Mouse (Mus musculus): ENCODE measurements around the gene Il2rb.

DNA sequence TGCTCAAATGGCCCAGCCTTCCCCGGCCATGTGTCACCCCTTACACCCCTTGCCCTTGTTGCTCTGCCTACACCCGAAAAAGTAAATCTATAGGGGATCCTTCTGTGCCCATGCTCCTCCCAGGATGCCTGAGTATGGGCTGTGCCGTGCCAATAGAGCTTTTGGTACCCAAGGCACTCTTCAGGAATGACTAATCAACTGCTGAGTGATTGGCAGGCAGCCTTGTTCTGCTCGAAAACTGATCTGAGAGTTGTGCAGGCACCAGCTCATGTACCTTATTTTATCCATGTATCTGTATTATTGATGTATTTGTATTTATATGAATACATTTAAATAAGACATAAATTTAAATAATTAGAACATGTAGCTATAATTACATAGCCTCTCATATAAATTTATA lies 8.0 kb downstream of the Il2rb start:
- no peak for TF ChIP-seq FLI1 (IDR thresholded peaks at IDR 0.05; ENCODE audit: low read length)
- no peak for TF ChIP-seq GATA1 (IDR thresholded peaks at IDR 0.05; ENCODE audit: borderline replicate concordance, low read length)

All from megakaryocyte, embryonic 14.5 days (primary cell).